Mouse (Mus musculus): ENCODE results near the gene Rrn3.
A peak's percentile ranks its signal among the peaks of the same experiment; 100 is the strongest.
"Not testable (repeated sequence)": the region's sequence is repeated elsewhere in the genome, so short reads cannot be mapped to it uniquely, and the experiment has no call there.

Gene Rrn3

GRCm38 (mm10) chr16:13785932-13786331 is 5.4 kb downstream of the Rrn3 start:
- DNase-seq (ENCODE audit: low read depth) = no peak

- DNase-seq (ENCODE audit: low read depth) = not testable (repeated sequence)
Observed at GRCm38 (mm10) chr16:13793441-13793840, 12.9 kb downstream of the Rrn3 start.

GRCm38 (mm10) chr16:13796746-13797175 is 16.3 kb downstream of the Rrn3 start:
- no peak for DNase-seq (ENCODE audit: low read depth)

GRCm38 (mm10) chr16:13801231-13801630 is 20.7 kb downstream of the Rrn3 start:
- no peak for DNase-seq (ENCODE audit: low read depth)

GRCm38 (mm10) chr16:13804666-13805065 is 24.2 kb downstream of the Rrn3 start:
- no peak for DNase-seq (ENCODE audit: low read depth)

GRCm38 (mm10) chr16:13807616-13808015 is 27.1 kb downstream of the Rrn3 start:
- no peak for DNase-seq (ENCODE audit: low read depth)

- no peak for DNase-seq (ENCODE audit: low read depth)
Observed at GRCm38 (mm10) chr16:13808410-13808809, 27.9 kb downstream of the Rrn3 start.

- no peak for DNase-seq (ENCODE audit: low read depth)
Observed at GRCm38 (mm10) chr16:13812152-13812551, 31.6 kb downstream of the Rrn3 start.

GRCm38 (mm10) chr16:13813200-13813599 is 32.7 kb downstream of the Rrn3 start:
- no peak for DNase-seq (ENCODE audit: low read depth)

GRCm38 (mm10) chr16:13818560-13819393 is 38.3 kb downstream of the Rrn3 start, which contains the start of gene Ntan1:
Gene Ntan1 (plus strand): TSS chr16:13818845.
- peak; percentile 82 for DNase-seq (ENCODE audit: low read depth)

GRCm38 (mm10) chr16:13819394-13819743 is 38.9 kb downstream of the Rrn3 start:
- DNase-seq (ENCODE audit: low read depth) = no peak

- no peak for DNase-seq (ENCODE audit: low read depth)
Observed at GRCm38 (mm10) chr16:13819806-13820500, 39.4 kb downstream of the Rrn3 start.

GRCm38 (mm10) chr16:13820771-13821170 is 40.3 kb downstream of the Rrn3 start:
- DNase-seq (ENCODE audit: low read depth) = no peak

GRCm38 (mm10) chr16:13825781-13826490 is 45.4 kb downstream of the Rrn3 start:
- DNase-seq (ENCODE audit: low read depth) = no peak

- DNase-seq (ENCODE audit: low read depth) = no peak
Observed at GRCm38 (mm10) chr16:13826511-13826910, 46.0 kb downstream of the Rrn3 start.

GRCm38 (mm10) chr16:13830444-13830843 is 49.9 kb downstream of the Rrn3 start:
- DNase-seq (ENCODE audit: low read depth) = no peak

GRCm38 (mm10) chr16:13831606-13832005 is 51.1 kb downstream of the Rrn3 start:
- DNase-seq (ENCODE audit: low read depth) = no peak

- DNase-seq (ENCODE audit: low read depth) = no peak
Observed at GRCm38 (mm10) chr16:13834382-13834781, 53.9 kb downstream of the Rrn3 start.

- no peak for DNase-seq (ENCODE audit: low read depth)
Observed at GRCm38 (mm10) chr16:13840056-13840455, 59.5 kb downstream of the Rrn3 start.

- DNase-seq (ENCODE audit: low read depth) = no peak
Observed at GRCm38 (mm10) chr16:13840956-13841355, 60.4 kb downstream of the Rrn3 start.

GRCm38 (mm10) chr16:13845031-13845430 is 64.5 kb downstream of the Rrn3 start:
- DNase-seq (ENCODE audit: low read depth) = no peak

- no peak for DNase-seq (ENCODE audit: low read depth)
Observed at GRCm38 (mm10) chr16:13846675-13847074, 66.2 kb downstream of the Rrn3 start.

GRCm38 (mm10) chr16:13848310-13848709 is 67.8 kb downstream of the Rrn3 start:
- no peak for DNase-seq (ENCODE audit: low read depth)

Data from c-Kit-positive CD71-positive TER-119-negative erythroid progenitor cells, embryonic 14.5 days (primary cell).